Mouse (Mus musculus) stomach, postnatal 0 days (tissue): ENCODE measurements around the gene Kifc3. TPM values are rescaled to one million over a fixed set of nuclear protein-coding genes. Genes with fewer than 3 reads are reported as not detected.

Experiments
- ATAC-seq: fragments of 200-750 bp; cut with Nextera tagmentation; 2 replicates; pipeline ENCODE4 v1.8.0; 2017; ENCODE audit not compliant: low FRiP score, low TSS enrichment
- DNase-seq: peaks from one replicate; pipeline ENCODE4 v3.0.0-alpha.2; 2016; ENCODE audit warnings: low spot score
- H3K27ac ChIP-seq: fragments of 300-500 bp; sonication (generic); replicated peaks from 2 replicates; pipeline ENCODE4 v1.5.1; 2014; ENCODE audit warnings: mild to moderate bottlenecking, control low read depth
- H3K27me3 ChIP-seq: fragments of 300-500 bp; sonication (generic); 2 replicates; pipeline ENCODE4 v1.6.1; 2014; ENCODE audit warnings: low read length; ENCODE audit not compliant: control insufficient read depth, insufficient read depth
- H3K36me3 ChIP-seq: fragments of 300-500 bp; sonication (generic); 2 replicates; pipeline ENCODE4 v1.6.1; 2014; ENCODE audit warnings: low read length, mixed read lengths; ENCODE audit not compliant: control insufficient read depth, insufficient read depth
- H3K4me1 ChIP-seq: fragments of 300-500 bp; sonication (generic); replicated peaks from 2 replicates; pipeline ENCODE4 v1.6.1; 2014; ENCODE audit warnings: antibody characterized with exemption; ENCODE audit not compliant: control insufficient read depth, insufficient read depth
- H3K4me2 ChIP-seq: fragments of 300-500 bp; sonication (generic); replicated peaks from 2 replicates; pipeline ENCODE4 v1.6.1; 2014; ENCODE audit warnings: low read depth, mild to moderate bottlenecking, control low read depth, moderate library complexity
- H3K4me3 ChIP-seq: fragments of 300-500 bp; sonication (generic); 2 replicates; pipeline ENCODE4 v1.5.1; 2014; ENCODE audit warnings: low read depth, low read length, control low read depth
- H3K9ac ChIP-seq: fragments of 300-500 bp; sonication (generic); 2 replicates; pipeline ENCODE4 v1.6.1; 2014; ENCODE audit warnings: mild to moderate bottlenecking, low read length, control low read depth, mixed read lengths
- H3K9me3 ChIP-seq: fragments of 300-500 bp; sonication (generic); 2 replicates; pipeline ENCODE4 v1.6.1; 2016; ENCODE audit warnings: low read length; ENCODE audit not compliant: control insufficient read depth
- CTCF ChIP-seq: IDR thresholded peaks from 2 replicates; pipeline ENCODE4 v1.5.1; 2016; ENCODE audit warnings: antibody characterized with exemption, low read depth, mild to moderate bottlenecking, moderate library complexity
- EP300 ChIP-seq: optimal IDR thresholded peaks from 2 replicates; pipeline ENCODE3; 2016; ENCODE audit warnings: antibody characterized with exemption
- WGBS: fragments of 180-500 bp; shearing (Covaris S2); extraction: QIAGEN DNeasy Blood & Tissue Kit; methylation state at CpG from one replicate; pipeline ENCODE4 v1.1.7; 2014; 5-methylcytosine and 5-hydroxymethylcytosine counted together
- polyA plus RNA-seq: library from polyadenylated mRNA; unstranded; fragments of >200 nt; fragmentation: Nextera tagmentation; extraction: Ambion mirVana; gene quantifications from 2 replicates; pipeline ENCODE4 v1.2.1, GENCODE M21; 2015

Gene Kifc3
- polyA plus RNA-seq, 1 experiment from 2014 or later: 14.2 TPM

- ATAC-seq (no peak), DNase-seq (no peak)
- no peaks in the 10 kb centered on the region for H3K9me3 ChIP-seq
- TF ChIP-seq CTCF (no peak), EP300 (no peak)
- no peak overlapping the region for H3K4me2 ChIP-seq
- no peaks in the 10 kb centered on the region for H3K36me3 ChIP-seq
- no peak overlapping the region; the same call in 1 of the 2 replicates for H3K27ac ChIP-seq
- 51% methylated on average over 3 of the region's 3 CpGs for WGBS
- H3K9ac ChIP-seq: no peak overlapping the region
- no peak overlapping the region for H3K4me3 ChIP-seq
- H3K4me1 ChIP-seq: no peaks in the 10 kb centered on the region
- H3K27me3 ChIP-seq: no peaks in the 10 kb centered on the region
Measured at GRCm38 (mm10) chr8:95075504-95075903, 127.1 kb downstream of the Kifc3 start.

- no peaks in the 10 kb centered on the region for H3K36me3 ChIP-seq
- no peak for TF ChIP-seq EP300
- peak; percentile 75 for TF ChIP-seq CTCF
- DNase-seq (peak; percentile 64), ATAC-seq (no peak)
- H3K4me3 ChIP-seq: no peak overlapping the region
- no peaks in the 10 kb centered on the region for H3K4me1 ChIP-seq
- no peaks in the 10 kb centered on the region for H3K27me3 ChIP-seq
- no peak overlapping the region for H3K9ac ChIP-seq
- H3K4me2 ChIP-seq: no peak overlapping the region
- WGBS: 59% methylated on average over 3 of the region's 3 CpGs
- no peak overlapping the region for H3K27ac ChIP-seq
- no peaks in the 10 kb centered on the region for H3K9me3 ChIP-seq
Measured at GRCm38 (mm10) chr8:95067582-95067981, 135.0 kb downstream of the Kifc3 start.

- DNase-seq (no peak), ATAC-seq (no peak)
- H3K9me3 ChIP-seq: no peaks in the 10 kb centered on the region
- H3K27me3 ChIP-seq: no peaks in the 10 kb centered on the region
- H3K4me3 ChIP-seq: no peak overlapping the region
- H3K27ac ChIP-seq: no peak overlapping the region
- TF ChIP-seq EP300 (no peak), CTCF (no peak)
- 64% methylated on average over 2 of the region's 2 CpGs for WGBS
- no peaks in the 10 kb centered on the region for H3K36me3 ChIP-seq
- H3K4me1 ChIP-seq: no peaks in the 10 kb centered on the region
- H3K9ac ChIP-seq: no peak overlapping the region
- no peak overlapping the region for H3K4me2 ChIP-seq
Measured at GRCm38 (mm10) chr8:95064531-95064930, 138.1 kb downstream of the Kifc3 start.

GRCm38 (mm10) chr8:95059812-95060533 is 142.6 kb downstream of the Kifc3 start:
- Histone ChIP-seq H3K9ac (no peak overlapping the region), H3K27me3 (no peaks in the 10 kb centered on the region), H3K4me3 (no peak overlapping the region), H3K36me3 (no peaks in the 10 kb centered on the region), H3K9me3 (no peaks in the 10 kb centered on the region), H3K4me1 (no peaks in the 10 kb centered on the region), H3K4me2 (no peak overlapping the region), H3K27ac (no peak overlapping the region)
- WGBS: 57% methylated on average over 6 of the region's 6 CpGs
- DNase-seq: no peak
- TF ChIP-seq CTCF (no peak), EP300 (no peak)
- ATAC-seq: no peak

GRCm38 (mm10) chr8:95058661-95059060 is 144.0 kb downstream of the Kifc3 start:
- Histone ChIP-seq H3K27ac (no peak overlapping the region), H3K4me2 (no peak overlapping the region), H3K27me3 (no peaks in the 10 kb centered on the region), H3K36me3 (no peaks in the 10 kb centered on the region), H3K4me3 (no peak overlapping the region), H3K4me1 (no peaks in the 10 kb centered on the region), H3K9me3 (no peaks in the 10 kb centered on the region), H3K9ac (no peak overlapping the region)
- TF ChIP-seq EP300 (no peak), CTCF (no peak)
- 76% methylated on average over 6 of the region's 6 CpGs for WGBS
- DNase-seq (no peak), ATAC-seq (0 out of 2 replicates have a peak, but pooled peaks have one; percentile 14)

- Histone ChIP-seq H3K27ac (no peak overlapping the region), H3K4me3 (no peak overlapping the region), H3K36me3 (no peaks in the 10 kb centered on the region), H3K27me3 (no peaks in the 10 kb centered on the region), H3K4me2 (no peak overlapping the region), H3K4me1 (no peaks in the 10 kb centered on the region), H3K9ac (no peak overlapping the region), H3K9me3 (no peaks in the 10 kb centered on the region)
- TF ChIP-seq CTCF: no peak
- no peak for TF ChIP-seq EP300
- ATAC-seq: no peak
- DNase-seq: no peak
- 78% methylated on average over 5 of the region's 5 CpGs for WGBS
Measured at GRCm38 (mm10) chr8:95056414-95056813, 146.2 kb downstream of the Kifc3 start.
